Mouse (Mus musculus): Measurements from ENCODE around the gene Hhat. TPM values are rescaled to one million over a fixed set of nuclear protein-coding genes. Genes with fewer than 3 reads are reported as not detected.
A peak's percentile ranks its signal among the peaks of the same experiment; 100 is the strongest.

Hhat gene
- polyA plus RNA-seq, 1 experiment from 2014 or later: 4.4 TPM

GRCm38 (mm10) chr1:192450425-192450824, 320.6 kb downstream of the Hhat start:
- Histone ChIP-seq H3K9ac (no peak overlapping the region), H3K36me3 (replicated peaks) (no peaks in the 10 kb centered on the region), H3K4me1 (peaks cover 8% of the 10 kb centered on the region), H3K9me3 (no peaks in the 10 kb centered on the region), H3K27ac (no peak overlapping the region), H3K4me2 (no peak overlapping the region), H3K27me3 (0 out of 2 replicates have a peak, but pooled peaks cover 2% of the 10 kb centered on the region), H3K4me3 (replicated peaks) (no peak overlapping the region)
- ATAC-seq (ENCODE audit: low FRiP score): no peak

GRCm38 (mm10) chr1:192449572-192450351, 321.3 kb downstream of the Hhat start:
- Histone ChIP-seq H3K9ac (no peak overlapping the region), H3K4me1 (peaks cover 9% of the 10 kb centered on the region), H3K27ac (0 out of 2 replicates have a peak overlapping the region, but pooled peaks have one; percentile 46), H3K36me3 (replicated peaks) (no peaks in the 10 kb centered on the region), H3K9me3 (no peaks in the 10 kb centered on the region), H3K27me3 (0 out of 2 replicates have a peak, but pooled peaks cover 2% of the 10 kb centered on the region), H3K4me2 (no peak overlapping the region), H3K4me3 (replicated peaks) (no peak overlapping the region)
- ATAC-seq (ENCODE audit: low FRiP score): no peak
- 61% methylated on average over 4 of the region's 4 CpGs for WGBS

- H3K4me1 ChIP-seq: peaks cover 13% of the 10 kb centered on the region
- no peaks in the 10 kb centered on the region for H3K9me3 ChIP-seq
- H3K4me3 ChIP-seq (replicated peaks): no peak overlapping the region
- H3K9ac ChIP-seq: no peak overlapping the region
- no peak overlapping the region for H3K4me2 ChIP-seq
- no peak for ATAC-seq (ENCODE audit: low FRiP score)
- 0 out of 2 replicates have a peak, but pooled peaks cover 2% of the 10 kb centered on the region for H3K27me3 ChIP-seq
- H3K36me3 ChIP-seq (replicated peaks): no peaks in the 10 kb centered on the region
- WGBS: 91% methylated on average over 1 of the region's 1 CpGs
- no peak overlapping the region for H3K27ac ChIP-seq
Measured at GRCm38 (mm10) chr1:192448512-192448911, 322.5 kb downstream of the Hhat start.

GRCm38 (mm10) chr1:192447666-192448065, 323.4 kb downstream of the Hhat start:
- whole genome bisulfite sequencing: 72% methylated on average over 2 of the region's 2 CpGs
- Histone ChIP-seq H3K4me2 (no peak overlapping the region), H3K27ac (no peak overlapping the region), H3K9me3 (no peaks in the 10 kb centered on the region), H3K27me3 (0 out of 2 replicates have a peak, but pooled peaks cover 2% of the 10 kb centered on the region), H3K4me1 (peaks cover 13% of the 10 kb centered on the region), H3K4me3 (replicated peaks) (no peak overlapping the region), H3K9ac (no peak overlapping the region), H3K36me3 (replicated peaks) (no peaks in the 10 kb centered on the region)
- ATAC-seq (ENCODE audit: low FRiP score): no peak

Other genes with a start within 250 kb of the Hhat start
- gene Sertad4, start 84.5 kb upstream of the Hhat start, polyA plus RNA-seq (2016; fragmentation: Nextera tagmentation; extraction: Ambion mirVana): 24.5 and 25.8 TPM in 2 replicates

All from forebrain, embryonic 12.5 days (tissue).